Mouse (Mus musculus): Measurements from ENCODE around the gene Esrp2. TPM values are rescaled to one million over a fixed set of nuclear protein-coding genes. Genes with fewer than 3 reads are reported as not detected.

Gene Esrp2
- total and polyA plus RNA-seq, 3 experiments, result 0.24 to 0.30 TPM; not detected in 1

- peak overlapping the region; percentile 82 for H3K9ac ChIP-seq (ENCODE audit: insufficient read depth, low read depth)
- no peaks in the 10 kb centered on the region for H3K27me3 ChIP-seq (replicated peaks)
These were observed 33.2 kb upstream of the Esrp2 start for GRCm38 (mm10) chr8:106169934-106170480.

GRCm38 (mm10) chr8:106169017-106169933 lies 32.5 kb upstream of the Esrp2 start:
- peak overlapping the region; percentile 57 for H3K27ac ChIP-seq (ENCODE audit: insufficient read depth, low read depth)
- DNase-seq (ENCODE audit: extremely low read depth), result peak; percentile 45
- peak overlapping the region; percentile 82 for H3K9ac ChIP-seq (ENCODE audit: insufficient read depth, low read depth)
- H3K79me2 ChIP-seq (replicated peaks; ENCODE audit: control insufficient read depth, extremely low read depth, insufficient read depth, poor library complexity, severe bottlenecking), result peaks cover 38% of the 10 kb centered on the region
- H3K4me1 ChIP-seq (ENCODE audit: control insufficient read depth in 1 of 2, insufficient read depth in 2 of 2), result peaks cover 0 to 19% of the 10 kb centered on the region in 2 experiments; a peak in 1 of 4 replicates
- peaks cover 0 to 22% of the 10 kb centered on the region in 2 experiments for H3K36me3 ChIP-seq (replicated peaks in 1 of 2; ENCODE audit: control insufficient read depth in 1 of 2, insufficient read depth in 1 of 2, low read length in 1 of 2)
- H3K4me2 ChIP-seq (ENCODE audit: insufficient read depth, low read depth, poor library complexity, severe bottlenecking), result peak overlapping the region; percentile 99
- peak overlapping the region; percentile 88 to 93 (median 91) for H3K4me3 ChIP-seq (replicated peaks in 1 of 3; ENCODE audit: low read depth in 2 of 3, low read length in 2 of 3, poor library complexity in 1 of 3)
- in situ Hi-C loops (cut with MboI; ENCODE audit: low pct_ligation_motif_present, low pct_unique_long_range_greater_than_20kb, low sequenced_read_pairs) (loop anchor here (5.0 kb wide), 1 partner anchor 43 kb away; the partner anchor contains the start of genes Prmt7 and Slc7a6os), dilution Hi-C loops (cut with MboI; ENCODE audit: extremely low pct_ligation_motif_present, extremely low pct_unique_long_range_greater_than_20kb, low sequenced_read_pairs) (no loop called here)
- peak; percentile 11; the same call in 1 of the 2 replicates for TF ChIP-seq SIN3A (IDR thresholded peaks at IDR 0.05; ENCODE audit: low read length)
- TF ChIP-seq JUN (IDR thresholded peaks at IDR 0.05; ENCODE audit: insufficient read depth, low read depth, low read length), result no peak
- TF ChIP-seq MAX (IDR thresholded peaks at IDR 0.05; ENCODE audit: low read length), result peak; percentile 13; the same call in 1 of the 2 replicates
- no peak for TF ChIP-seq HCFC1 (IDR thresholded peaks at IDR 0.05; ENCODE audit: low read depth, low read length)
- peak; percentile 63; the same call in 1 of the 2 replicates for TF ChIP-seq MXI1 (IDR thresholded peaks at IDR 0.05; ENCODE audit: low read depth, low read length)
- 0 out of 2 replicates have a peak, but pooled peaks have one; percentile 13 for TF ChIP-seq NRF1 (IDR thresholded peaks at IDR 0.05; ENCODE audit: low read depth, low read length)
- TF ChIP-seq TBP (conservative IDR thresholded peaks at IDR 0.05; ENCODE audit: low read depth, low read length), result 0 out of 2 replicates have a peak, but pooled peaks have one; percentile 25
- TF ChIP-seq RAD21 (IDR thresholded peaks at IDR 0.05; ENCODE audit: low read depth, low read length), result no peak
- peak; percentile 72; the same call in 1 of the 2 replicates for TF ChIP-seq CHD1 (IDR thresholded peaks at IDR 0.05; ENCODE audit: low read depth, low read length)
- H3K9me3 ChIP-seq (replicated peaks; ENCODE audit: low read length), result no peaks in the 10 kb centered on the region
- H3K27me3 ChIP-seq (replicated peaks), result no peaks in the 10 kb centered on the region

More at GRCm38 (mm10) chr8:106169934-106170480, 33.2 kb upstream of the Esrp2 start:
- no peaks in the 10 kb centered on the region for H3K9me3 ChIP-seq (replicated peaks; ENCODE audit: low read length)
- peaks cover 0 to 17% of the 10 kb centered on the region in 2 experiments for H3K36me3 ChIP-seq (replicated peaks in 1 of 2; ENCODE audit: control insufficient read depth in 1 of 2, insufficient read depth in 1 of 2, low read length in 1 of 2)
- DNase-seq (ENCODE audit: extremely low read depth), result peak; percentile 37
- H3K27ac ChIP-seq (ENCODE audit: insufficient read depth, low read depth), result no peak overlapping the region
- H3K4me3 ChIP-seq (replicated peaks in 1 of 3; ENCODE audit: low read depth in 2 of 3, low read length in 2 of 3, poor library complexity in 1 of 3), result peak overlapping the region; percentile 88 to 93 (median 91)
- H3K4me2 ChIP-seq (ENCODE audit: insufficient read depth, low read depth, poor library complexity, severe bottlenecking), result peak overlapping the region; percentile 99
- in situ Hi-C loops (cut with MboI; ENCODE audit: low pct_ligation_motif_present, low pct_unique_long_range_greater_than_20kb, low sequenced_read_pairs), result loop anchor here (5.0 kb wide), 1 partner anchor 42 kb away; the partner anchor contains the start of genes Prmt7 and Slc7a6os
- TF ChIP-seq MXI1 (IDR thresholded peaks at IDR 0.05; ENCODE audit: low read depth, low read length) (peak; percentile 23; the same call in 1 of the 2 replicates), NELFE (IDR thresholded peaks at IDR 0.05; ENCODE audit: low read depth, low read length) (0 out of 2 replicates have a peak, but pooled peaks have one; percentile 22), POLR2A (IDR thresholded peaks at IDR 0.05; ENCODE audit: low read depth, low read length) (no peak), POLR2AphosphoS2 (IDR thresholded peaks at IDR 0.05; ENCODE audit: low read depth, low read length) (no peak), CTCF (conservative IDR thresholded peaks at IDR 0.05 in 1 of 2, IDR thresholded peaks at IDR 0.05 in 1 of 2; ENCODE audit: low read depth in 2 of 2, low read length in 2 of 2) (peak; percentile 37 to 41; a peak in 3 of 4 replicates), EP300 (IDR thresholded peaks at IDR 0.05; ENCODE audit: low read length) (no peak)
- dilution Hi-C loops (cut with MboI; ENCODE audit: extremely low pct_ligation_motif_present, extremely low pct_unique_long_range_greater_than_20kb, low sequenced_read_pairs), result no loop called here
- peaks cover 42% of the 10 kb centered on the region for H3K79me2 ChIP-seq (replicated peaks; ENCODE audit: control insufficient read depth, extremely low read depth, insufficient read depth, poor library complexity, severe bottlenecking)
- H3K4me1 ChIP-seq (ENCODE audit: control insufficient read depth in 1 of 2, insufficient read depth in 2 of 2), result peaks cover 0 to 19% of the 10 kb centered on the region in 2 experiments; a peak in 2 of 4 replicates

Data from CH12.LX (cell line).